Mouse (Mus musculus): ENCODE data around the gene Vmp1. TPM values are rescaled to one million over a fixed set of nuclear protein-coding genes. Genes with fewer than 3 reads are reported as not detected.

The Vmp1 gene
- total RNA-seq, 2 experiments from 2014 or later = 75.0 to 79.6 TPM

GRCm38 (mm10) chr11:86644553-86644952, 39.1 kb downstream of the Vmp1 start:
- DNase-seq = no peak
- intact Hi-C loops (cut with DNase I) = no loop called here

GRCm38 (mm10) chr11:86641714-86642113, 41.9 kb downstream of the Vmp1 start:
- intact Hi-C loops (cut with DNase I) = no loop called here
- DNase-seq = no peak

GRCm38 (mm10) chr11:86637697-86638096, 45.9 kb downstream of the Vmp1 start:
- intact Hi-C loops (cut with DNase I) = no loop called here
- DNase-seq = no peak

GRCm38 (mm10) chr11:86634396-86634795, 49.2 kb downstream of the Vmp1 start:
- intact Hi-C loops (cut with DNase I) = no loop called here
- DNase-seq = no peak

- no peak for DNase-seq
- intact Hi-C loops (cut with DNase I) = no loop called here
Measured at GRCm38 (mm10) chr11:86629941-86630340, 53.7 kb downstream of the Vmp1 start.

- DNase-seq = no peak
- intact Hi-C loops (cut with DNase I) = no loop called here
Measured at GRCm38 (mm10) chr11:86629445-86629844, 54.2 kb downstream of the Vmp1 start.

- no peak for DNase-seq
- intact Hi-C loops (cut with DNase I) = no loop called here
Measured at GRCm38 (mm10) chr11:86628448-86628847, 55.2 kb downstream of the Vmp1 start.

- DNase-seq = no peak
- intact Hi-C loops (cut with DNase I) = no loop called here
Measured at GRCm38 (mm10) chr11:86627649-86628048, 56.0 kb downstream of the Vmp1 start.

- DNase-seq = no peak
- intact Hi-C loops (cut with DNase I) = no loop called here
Measured at GRCm38 (mm10) chr11:86626714-86627113, 56.9 kb downstream of the Vmp1 start.

GRCm38 (mm10) chr11:86624237-86624941, 59.2 kb downstream of the Vmp1 start:
- DNase-seq = no peak
- intact Hi-C loops (cut with DNase I) = no loop called here

GRCm38 (mm10) chr11:86623402-86624010, 60.1 kb downstream of the Vmp1 start:
- no peak for DNase-seq
- intact Hi-C loops (cut with DNase I) = no loop called here

- no peak for DNase-seq
- intact Hi-C loops (cut with DNase I) = no loop called here
Measured at GRCm38 (mm10) chr11:86622191-86622912, 61.3 kb downstream of the Vmp1 start.

- DNase-seq = no peak
- intact Hi-C loops (cut with DNase I) = no loop called here
Measured at GRCm38 (mm10) chr11:86621139-86621538, 62.5 kb downstream of the Vmp1 start.

- intact Hi-C loops (cut with DNase I) = no loop called here
- no peak for DNase-seq
Measured at GRCm38 (mm10) chr11:86618548-86619335, 64.9 kb downstream of the Vmp1 start.

- no peak for DNase-seq
Measured at GRCm38 (mm10) chr11:86614607-86615006, 69.0 kb downstream of the Vmp1 start.

GRCm38 (mm10) chr11:86614056-86614530, 69.5 kb downstream of the Vmp1 start:
- DNase-seq = no peak
- intact Hi-C loops (cut with DNase I) = no loop called here

More at GRCm38 (mm10) chr11:86614607-86615006, 69.0 kb downstream of the Vmp1 start:
- intact Hi-C loops (cut with DNase I) = no loop called here

- intact Hi-C loops (cut with DNase I) = no loop called here
- no peak for DNase-seq
Measured at GRCm38 (mm10) chr11:86611991-86612390, 71.6 kb downstream of the Vmp1 start.

GRCm38 (mm10) chr11:86610239-86610638, 73.4 kb downstream of the Vmp1 start:
- DNase-seq = no peak
- intact Hi-C loops (cut with DNase I) = no loop called here

GRCm38 (mm10) chr11:86607808-86608350, 75.8 kb downstream of the Vmp1 start:
- intact Hi-C loops (cut with DNase I) = loop anchor here (5.0 kb wide), 1 partner anchor 41 kb away; no protein-coding TSS in a partner anchor
- no peak for DNase-seq

GRCm38 (mm10) chr11:86606621-86607339, 76.9 kb downstream of the Vmp1 start:
- no peak for DNase-seq
- intact Hi-C loops (cut with DNase I) = loop anchor here (5.0 kb wide), 1 partner anchor 39 kb away; no protein-coding TSS in a partner anchor
